Mouse (Mus musculus) forelimb bud, embryonic 11.5 days (tissue): ENCODE measurements around the gene Dr1.
"Not testable (repeated sequence)": the region's sequence is repeated elsewhere in the genome, so short reads cannot be mapped to it uniquely, and the experiment has no call there.

Source experiments
- DNase-seq: peaks from one replicate; pipeline ENCODE4 v3.0.0-alpha.2; 2012; ENCODE audit warnings: low read depth, low spot score

Dr1 gene

GRCm38 (mm10) chr5:108268127-108269062 lies at the start of gene Dr1:
Gene Dr1 (plus strand): TSS chr5:108268897.
- peak; percentile 87 for DNase-seq

GRCm38 (mm10) chr5:108224077-108224476 lies 44.6 kb upstream of the Dr1 start:
- no peak for DNase-seq

GRCm38 (mm10) chr5:108226159-108226558 lies 42.5 kb upstream of the Dr1 start:
- DNase-seq, result no peak

- DNase-seq, result no peak
Observed at GRCm38 (mm10) chr5:108246314-108246765, 22.4 kb upstream of the Dr1 start.

- no peak for DNase-seq
Observed at GRCm38 (mm10) chr5:108250033-108250432, 18.7 kb upstream of the Dr1 start.

- no peak for DNase-seq
Observed at GRCm38 (mm10) chr5:108255259-108255658, 13.4 kb upstream of the Dr1 start.

- no peak for DNase-seq
Observed at GRCm38 (mm10) chr5:108262722-108263121, 6.0 kb upstream of the Dr1 start.

GRCm38 (mm10) chr5:108263785-108264184 lies 4.9 kb upstream of the Dr1 start:
- not testable (repeated sequence) for DNase-seq

GRCm38 (mm10) chr5:108266990-108267389 lies 1.7 kb upstream of the Dr1 start:
- DNase-seq, result no peak

- DNase-seq, result no peak
Observed at GRCm38 (mm10) chr5:108269063-108269810, 540 bp downstream of the Dr1 start.

- DNase-seq, result no peak
Observed at GRCm38 (mm10) chr5:108269811-108270151, 1.1 kb downstream of the Dr1 start.

GRCm38 (mm10) chr5:108270415-108270814 lies 1.7 kb downstream of the Dr1 start:
- DNase-seq, result no peak

- not testable (repeated sequence) for DNase-seq
Observed at GRCm38 (mm10) chr5:108271345-108271744, 2.6 kb downstream of the Dr1 start.

GRCm38 (mm10) chr5:108286957-108287356 lies 18.3 kb downstream of the Dr1 start:
- no peak for DNase-seq

- DNase-seq, result no peak
Observed at GRCm38 (mm10) chr5:108301567-108301966, 32.9 kb downstream of the Dr1 start.

- peak; percentile 79 for DNase-seq
Observed at GRCm38 (mm10) chr5:108312224-108313064, 43.7 kb downstream of the Dr1 start, which contains the start of gene Pigg. Gene Pigg (plus strand): TSS chr5:108312609.

GRCm38 (mm10) chr5:108313065-108313860 lies 44.6 kb downstream of the Dr1 start:
- DNase-seq, result peak; percentile 1
